Mouse (Mus musculus): ENCODE measurements around the gene Dido1.
"Not testable (repeated sequence)": the region's sequence is repeated elsewhere in the genome, so short reads cannot be mapped to it uniquely, and the experiment has no call there.

Gene Dido1

GRCm38 (mm10) chr2:180723865-180724264 lies 14.1 kb upstream of the Dido1 start:
- no peak for DNase-seq

- DNase-seq, result not testable (repeated sequence)
Measured at GRCm38 (mm10) chr2:180722748-180723147, 12.9 kb upstream of the Dido1 start.

- DNase-seq, result no peak
Measured at GRCm38 (mm10) chr2:180712037-180712689, 2.4 kb upstream of the Dido1 start.

- DNase-seq, result no peak
Measured at GRCm38 (mm10) chr2:180711527-180711926, 1.7 kb upstream of the Dido1 start.

- DNase-seq, result no peak
Measured at GRCm38 (mm10) chr2:180710276-180711155, 717 bp upstream of the Dido1 start.

GRCm38 (mm10) chr2:180709023-180709922 lies 526 bp downstream of the Dido1 start:
- no peak for DNase-seq

GRCm38 (mm10) chr2:180705975-180706374 lies 3.8 kb downstream of the Dido1 start:
- DNase-seq, result no peak

GRCm38 (mm10) chr2:180705066-180705465 lies 4.7 kb downstream of the Dido1 start:
- no peak for DNase-seq

- DNase-seq, result no peak
Measured at GRCm38 (mm10) chr2:180704591-180704990, 5.2 kb downstream of the Dido1 start.

- DNase-seq, result no peak
Measured at GRCm38 (mm10) chr2:180703645-180704359, 6.0 kb downstream of the Dido1 start.

- no peak for DNase-seq
Measured at GRCm38 (mm10) chr2:180703175-180703574, 6.6 kb downstream of the Dido1 start.

- DNase-seq, result no peak
Measured at GRCm38 (mm10) chr2:180702701-180703149, 7.1 kb downstream of the Dido1 start.

- DNase-seq, result peak; percentile 91
Measured at GRCm38 (mm10) chr2:180701767-180702621, 7.8 kb downstream of the Dido1 start.

GRCm38 (mm10) chr2:180701053-180701766 lies 8.6 kb downstream of the Dido1 start:
- no peak for DNase-seq

- DNase-seq, result no peak
Measured at GRCm38 (mm10) chr2:180700457-180700856, 9.3 kb downstream of the Dido1 start.

GRCm38 (mm10) chr2:180695176-180695575 lies 14.6 kb downstream of the Dido1 start:
- DNase-seq, result no peak

- no peak for DNase-seq
Measured at GRCm38 (mm10) chr2:180692630-180693029, 17.2 kb downstream of the Dido1 start.

- no peak for DNase-seq
Measured at GRCm38 (mm10) chr2:180689841-180690240, 20.0 kb downstream of the Dido1 start.

GRCm38 (mm10) chr2:180684031-180684430 lies 25.8 kb downstream of the Dido1 start:
- no peak for DNase-seq

GRCm38 (mm10) chr2:180683524-180683923 lies 26.3 kb downstream of the Dido1 start:
- no peak for DNase-seq

GRCm38 (mm10) chr2:180681225-180681624 lies 28.6 kb downstream of the Dido1 start:
- no peak for DNase-seq
